Mouse (Mus musculus): ENCODE data around the gene Cdc14a.

Gene Cdc14a

GRCm38 (mm10) chr3:116412954-116413724 is 10.7 kb downstream of the Cdc14a start:
- no peak for DNase-seq

GRCm38 (mm10) chr3:116410051-116410450 is 13.8 kb downstream of the Cdc14a start:
- DNase-seq: no peak

GRCm38 (mm10) chr3:116409486-116409885 is 14.3 kb downstream of the Cdc14a start:
- no peak for DNase-seq

- no peak for DNase-seq
Measured at GRCm38 (mm10) chr3:116408856-116409255, 15.0 kb downstream of the Cdc14a start.

- DNase-seq: no peak
Measured at GRCm38 (mm10) chr3:116405516-116405915, 18.3 kb downstream of the Cdc14a start.

- no peak for DNase-seq
Measured at GRCm38 (mm10) chr3:116401436-116401835, 22.4 kb downstream of the Cdc14a start.

GRCm38 (mm10) chr3:116399349-116400090 is 24.3 kb downstream of the Cdc14a start:
- no peak for DNase-seq

GRCm38 (mm10) chr3:116398543-116398942 is 25.3 kb downstream of the Cdc14a start:
- no peak for DNase-seq

- no peak for DNase-seq
Measured at GRCm38 (mm10) chr3:116397976-116398375, 25.9 kb downstream of the Cdc14a start.

- no peak for DNase-seq
Measured at GRCm38 (mm10) chr3:116397341-116397740, 26.5 kb downstream of the Cdc14a start.

- DNase-seq: no peak
Measured at GRCm38 (mm10) chr3:116396571-116396970, 27.3 kb downstream of the Cdc14a start.

GRCm38 (mm10) chr3:116394885-116395390 is 28.9 kb downstream of the Cdc14a start:
- peak; percentile 35 for DNase-seq

GRCm38 (mm10) chr3:116391399-116391798 is 32.4 kb downstream of the Cdc14a start:
- DNase-seq: peak; percentile 27

- DNase-seq: no peak
Measured at GRCm38 (mm10) chr3:116389500-116390470, 34.0 kb downstream of the Cdc14a start.

- DNase-seq: peak; percentile 37
Measured at GRCm38 (mm10) chr3:116388808-116389207, 35.0 kb downstream of the Cdc14a start.

- no peak for DNase-seq
Measured at GRCm38 (mm10) chr3:116386886-116387285, 36.9 kb downstream of the Cdc14a start.

- no peak for DNase-seq
Measured at GRCm38 (mm10) chr3:116386342-116386741, 37.5 kb downstream of the Cdc14a start.

- DNase-seq: peak; percentile 69
Measured at GRCm38 (mm10) chr3:116384319-116384718, 39.5 kb downstream of the Cdc14a start.

- DNase-seq: peak; percentile 17
Measured at GRCm38 (mm10) chr3:116380319-116380718, 43.5 kb downstream of the Cdc14a start.

GRCm38 (mm10) chr3:116375442-116375841 is 48.4 kb downstream of the Cdc14a start:
- no peak for DNase-seq

- DNase-seq: peak; percentile 31
Measured at GRCm38 (mm10) chr3:116374486-116374885, 49.3 kb downstream of the Cdc14a start.

GRCm38 (mm10) chr3:116373196-116373595 is 50.6 kb downstream of the Cdc14a start:
- no peak for DNase-seq
